In the genomic region with DNA sequence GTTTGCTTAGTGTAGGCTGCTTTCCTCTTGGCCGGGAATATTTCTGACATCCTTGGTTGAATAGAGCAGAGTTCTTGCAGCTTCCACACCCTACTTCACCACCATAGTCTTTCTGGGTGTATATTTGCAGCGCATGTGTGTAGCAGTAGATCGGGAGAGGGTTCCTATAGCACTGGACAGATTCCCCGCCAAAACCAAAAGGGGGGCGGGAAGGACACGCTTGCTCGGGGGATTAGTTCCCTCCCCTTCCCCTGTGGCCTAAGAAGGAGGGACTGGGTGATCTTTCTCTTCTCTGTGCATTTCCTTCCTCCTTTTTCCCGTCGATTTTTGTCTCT, we compare ENCODE assay signal across 8 mouse cellular contexts. TPM values are rescaled to one million over a fixed set of nuclear protein-coding genes. Genes with fewer than 3 reads are reported as not detected.
DNase-seq lines count a peak whose midpoint lies in the region; ATAC-seq and TF ChIP-seq lines count a peak whose summit lies in the region.

No protein-coding gene starts in this region.

- under 1% methylated on average over 9 of the region's 9 CpGs for WGBS in lung, embryonic 15.5 days
- under 1% methylated on average over 9 of the region's 9 CpGs for WGBS in forebrain, embryonic 13.5 days
- WGBS in liver, embryonic 12.5 days (ENCODE audit: insufficient replicate concordance): 0% methylated on average over 9 of the region's 9 CpGs
- 4% methylated on average over 9 of the region's 9 CpGs for WGBS in small intestine, adult 2 months

- peaks cover 95% of the 10 kb centered on the region for H3K27me3 ChIP-seq in lung, embryonic 15.5 days
- peaks cover 97% of the 10 kb centered on the region for H3K27me3 ChIP-seq in forebrain, embryonic 13.5 days
- peaks cover 41% of the 10 kb centered on the region for H3K27me3 ChIP-seq in liver, embryonic 12.5 days (replicated peaks)
- peaks cover 80% of the 10 kb centered on the region for H3K27me3 ChIP-seq in small intestine, adult 2 months (ENCODE audit: control insufficient read depth, insufficient read depth, low read length)

- no peak for DNase-seq in lung, adult 18-20 months
- no peak for DNase-seq in frontal cortex, postnatal 36 days (ENCODE audit: low spot score in 2 of 2)
- no peak for DNase-seq in frontal cortex, adult 2 months (ENCODE audit: extremely low spot score in 1 of 2, low spot score in 1 of 2)

- no peak for TF ChIP-seq CTCF in small intestine, adult 2 months (IDR thresholded peaks at IDR 0.05; ENCODE audit: extremely low read depth, insufficient read length, insufficient replicate concordance, low read depth, low read length)

- no peaks in the 10 kb centered on the region for H3K36me3 ChIP-seq in lung, embryonic 15.5 days
- H3K36me3 ChIP-seq in forebrain, embryonic 13.5 days (ENCODE audit: poor library complexity, severe bottlenecking): no peaks in the 10 kb centered on the region
- peaks cover 67% of the 10 kb centered on the region for H3K36me3 ChIP-seq in liver, embryonic 12.5 days
- H3K36me3 ChIP-seq in small intestine, adult 2 months (ENCODE audit: control insufficient read depth, insufficient read depth, low read length): no peaks in the 10 kb centered on the region

- ATAC-seq in lung, embryonic 15.5 days (ENCODE audit: borderline replicate concordance, extremely low read depth, low FRiP score, low TSS enrichment): no peak
- no peak for ATAC-seq in forebrain, embryonic 13.5 days
- peak; percentile 39 for ATAC-seq in liver, embryonic 12.5 days
- no peak for ATAC-seq in inflammation-experienced regulatory T-cells, adult 6 months

- no peak overlapping the region for H3K27ac ChIP-seq in lung, embryonic 15.5 days
- H3K27ac ChIP-seq in forebrain, embryonic 13.5 days: no peak overlapping the region
- H3K27ac ChIP-seq in liver, embryonic 12.5 days: peak overlapping the region; percentile 98
- H3K27ac ChIP-seq in small intestine, adult 2 months (ENCODE audit: insufficient read depth, low read depth, low read length): no peak overlapping the region

- peaks cover 15% of the 10 kb centered on the region for H3K4me1 ChIP-seq in lung, embryonic 15.5 days
- H3K4me1 ChIP-seq in forebrain, embryonic 13.5 days: peaks cover 19% of the 10 kb centered on the region
- peaks cover 54% of the 10 kb centered on the region for H3K4me1 ChIP-seq in liver, embryonic 12.5 days
- H3K4me1 ChIP-seq in small intestine, adult 2 months (ENCODE audit: control insufficient read depth, insufficient read depth, insufficient read length, low read length): peaks cover 6% of the 10 kb centered on the region; the same call in 1 of the 2 replicates

- peak overlapping the region; percentile 52 for H3K4me3 ChIP-seq in lung, embryonic 15.5 days
- peak overlapping the region; percentile 47 for H3K4me3 ChIP-seq in forebrain, embryonic 13.5 days
- peak overlapping the region; percentile 88 for H3K4me3 ChIP-seq in liver, embryonic 12.5 days
- peak overlapping the region; percentile 51 for H3K4me3 ChIP-seq in small intestine, adult 2 months (ENCODE audit: low read depth, low read length)

- peak overlapping the region; percentile 46 for H3K9ac ChIP-seq in lung, embryonic 15.5 days
- H3K9ac ChIP-seq in forebrain, embryonic 13.5 days: 0 out of 2 replicates have a peak overlapping the region, but pooled peaks have one; percentile 62
- peak overlapping the region; percentile 98 for H3K9ac ChIP-seq in liver, embryonic 12.5 days

- no peak for TF ChIP-seq POLR2A in small intestine, adult 2 months (IDR thresholded peaks at IDR 0.05; ENCODE audit: low read depth, low read length)

- no peaks in the 10 kb centered on the region for H3K9me3 ChIP-seq in lung, embryonic 15.5 days
- H3K9me3 ChIP-seq in forebrain, embryonic 13.5 days (replicated peaks): 0 out of 2 replicates have a peak, but pooled peaks cover 2% of the 10 kb centered on the region
- H3K9me3 ChIP-seq in liver, embryonic 12.5 days (replicated peaks): no peaks in the 10 kb centered on the region

- H3K4me2 ChIP-seq in lung, embryonic 15.5 days: peak overlapping the region; percentile 97
- peak overlapping the region; percentile 94 for H3K4me2 ChIP-seq in forebrain, embryonic 13.5 days
- H3K4me2 ChIP-seq in liver, embryonic 12.5 days: peak overlapping the region; percentile 100

RNA-seq across cellular contexts. Expression of a gene that starts 6.3 kb away (rescaled TPM):
- polyA plus RNA-seq in lung, embryonic 15.5 days (2015; fragmentation: Nextera tagmentation; extraction: Ambion mirVana): 1.8 TPM in 2 replicates
- polyA plus RNA-seq in forebrain, embryonic 13.5 days (2015; fragmentation: Nextera tagmentation; extraction: Ambion mirVana): 0.81 and 0.88 TPM in 2 replicates
- 57.1 and 58.7 TPM in 2 replicates for polyA plus RNA-seq in liver, embryonic 12.5 days (2016; fragmentation: Nextera tagmentation; extraction: Ambion mirVana)
- 0.71 and 1.8 TPM in 2 replicates for polyA plus RNA-seq in small intestine, adult 2 months (2012; rRNA removed)
- polyA plus RNA-seq in inflammation-experienced regulatory T-cells, adult 6 months (2017; shearing (Covaris generic)): not detected
- 1.4 and 1.6 TPM in 2 replicates for polyA plus RNA-seq in frontal cortex, adult 2 months (2012; rRNA removed)

RNA-seq across cellular contexts. Expression of a gene that starts 26.0 kb away (rescaled TPM):
- 21.6 and 22.9 TPM in 2 replicates for polyA plus RNA-seq in lung, embryonic 15.5 days (2015; fragmentation: Nextera tagmentation; extraction: Ambion mirVana)
- 3.7 and 4.4 TPM in 2 replicates for polyA plus RNA-seq in forebrain, embryonic 13.5 days (2015; fragmentation: Nextera tagmentation; extraction: Ambion mirVana)
- 30.2 and 33.1 TPM in 2 replicates for polyA plus RNA-seq in liver, embryonic 12.5 days (2016; fragmentation: Nextera tagmentation; extraction: Ambion mirVana)
- polyA plus RNA-seq in small intestine, adult 2 months (2012; rRNA removed): 8.4 and 10.7 TPM in 2 replicates
- 10 to 100 TPM in 2 of 3 experiments, 1 to 10 TPM in 1; 9.1 to 42.2 (median 33.9) TPM for polyA plus RNA-seq in inflammation-experienced regulatory T-cells, adult 6 months (2017; shearing (Covaris generic))
- 0.97 and 1.00 TPM in 2 replicates for polyA plus RNA-seq in frontal cortex, adult 2 months (2012; rRNA removed)

Comparison
In these comparisons a context has a peak if more than half of its experiments do, and no peak if none do; other contexts are left out.
1. H3K9ac ChIP-seq: peak in every context shown above with its lines; median percentile 98 in liver, embryonic 12.5 days; 62 in forebrain, embryonic 13.5 days; 46 in lung, embryonic 15.5 days.
2. RNA of a gene that starts 6.3 kb away (polyA plus RNA-seq): 57.1 to 58.7 TPM in liver, embryonic 12.5 days; 0.71 to 1.8 TPM in small intestine, adult 2 months, 1.8 TPM in lung, embryonic 15.5 days, 1.4 to 1.6 TPM in frontal cortex, adult 2 months, 0.81 to 0.88 TPM in forebrain, embryonic 13.5 days and not detected in inflammation-experienced regulatory T-cells, adult 6 months; every median in the first group is over 10 times any median in the second.
3. Peak in every context shown above with its lines, with median percentiles within 50 percentile points of each other: H3K4me2 ChIP-seq and H3K4me3 ChIP-seq.